Mouse (Mus musculus): Measurements from ENCODE around the gene Suclg1.

DNA sequence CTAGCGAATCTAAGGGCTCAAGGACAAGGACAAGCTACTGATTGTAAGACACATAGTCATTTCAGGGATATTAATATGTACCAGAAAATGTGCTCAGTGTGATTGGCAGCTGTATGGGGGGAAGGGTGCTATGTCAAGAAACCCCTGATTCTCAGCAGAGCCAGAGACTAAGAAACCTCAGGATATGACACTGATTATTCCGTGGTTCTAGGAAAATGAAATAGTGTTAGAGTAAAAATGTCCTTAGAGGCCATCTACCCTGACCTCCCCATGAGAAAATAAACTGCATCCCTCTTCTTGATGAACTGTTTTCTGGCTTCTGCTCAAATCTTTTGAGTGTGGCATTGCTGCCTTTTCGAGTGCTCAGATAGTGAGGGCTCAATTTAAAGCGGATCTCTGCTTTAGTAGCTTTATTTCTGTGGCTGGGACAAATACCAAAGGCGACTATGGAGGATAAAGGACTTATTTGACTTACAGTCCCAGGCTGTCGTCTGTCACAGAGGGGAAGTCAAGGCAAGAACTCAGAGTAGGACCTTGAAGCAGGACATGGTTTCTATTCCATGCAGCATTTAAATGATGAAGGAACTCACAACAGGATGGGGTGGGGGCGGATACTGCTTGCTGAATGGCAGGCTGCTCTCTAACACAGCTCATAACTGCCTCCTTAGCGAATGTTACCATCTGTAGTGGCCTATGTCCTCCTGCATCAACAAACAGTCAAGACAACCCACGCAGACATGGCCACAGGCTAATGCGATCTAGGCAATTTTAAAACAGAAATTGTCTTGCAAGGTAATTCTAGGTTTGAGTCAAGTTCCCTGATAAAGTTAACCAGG is 60.7 kb downstream of the Suclg1 start:
- TF ChIP-seq CTCF (IDR thresholded peaks at IDR 0.05; ENCODE audit: control insufficient read depth, insufficient read depth, insufficient read length) (no peak), USF1 (IDR thresholded peaks at IDR 0.05; ENCODE audit: low read depth) (no peak), CEBPB (IDR thresholded peaks at IDR 0.05; ENCODE audit: low read depth) (no peak), MYOG (IDR thresholded peaks at IDR 0.05; ENCODE audit: control insufficient read depth, extremely low read depth, insufficient read length) (no peak)
